Mouse (Mus musculus): ENCODE results near the gene Abcb9. TPM values are rescaled to one million over a fixed set of nuclear protein-coding genes. Genes with fewer than 3 reads are reported as not detected.

The Abcb9 gene
- polyA plus RNA-seq, 1 experiment from 2014 or later, result 4.0 TPM

- 0 out of 2 replicates have a peak, but pooled peaks have one; percentile 4 for TF ChIP-seq CTCF (IDR thresholded peaks at IDR 0.05; ENCODE audit: low read depth)
- Histone ChIP-seq H3K27me3 (replicated peaks; ENCODE audit: control insufficient read depth, insufficient read depth, low read length) (no peaks in the 10 kb centered on the region), H3K4me2 (replicated peaks; ENCODE audit: low read depth) (no peak overlapping the region), H3K9ac (ENCODE audit: low read depth, low read length) (no peak overlapping the region; the same call in 1 of the 2 replicates), H3K9me3 (ENCODE audit: control insufficient read depth) (no peaks in the 10 kb centered on the region), H3K27ac (ENCODE audit: low read depth, low read length) (no peak overlapping the region), H3K4me1 (replicated peaks; ENCODE audit: control insufficient read depth, insufficient read depth, low read length) (no peaks in the 10 kb centered on the region), H3K4me3 (ENCODE audit: low read depth, low read length) (no peak overlapping the region), H3K36me3 (ENCODE audit: control insufficient read depth, insufficient read depth) (no peaks in the 10 kb centered on the region)
- WGBS, result 90% methylated on average over 17 of the region's 17 CpGs
- ATAC-seq, result no peak
Observed at GRCm38 (mm10) chr5:124082941-124083688, 12.5 kb downstream of the Abcb9 start.

- Histone ChIP-seq H3K4me3 (ENCODE audit: low read depth, low read length) (no peak overlapping the region), H3K27ac (ENCODE audit: low read depth, low read length) (no peak overlapping the region), H3K27me3 (replicated peaks; ENCODE audit: control insufficient read depth, insufficient read depth, low read length) (no peaks in the 10 kb centered on the region), H3K4me2 (replicated peaks; ENCODE audit: low read depth) (no peak overlapping the region), H3K9me3 (ENCODE audit: control insufficient read depth) (no peaks in the 10 kb centered on the region), H3K4me1 (replicated peaks; ENCODE audit: control insufficient read depth, insufficient read depth, low read length) (no peaks in the 10 kb centered on the region), H3K36me3 (ENCODE audit: control insufficient read depth, insufficient read depth) (no peaks in the 10 kb centered on the region), H3K9ac (ENCODE audit: low read depth, low read length) (no peak overlapping the region)
- WGBS, result 75% methylated on average over 10 of the region's 10 CpGs
- peak; percentile 48 for TF ChIP-seq CTCF (IDR thresholded peaks at IDR 0.05; ENCODE audit: low read depth)
- ATAC-seq, result no peak
Observed at GRCm38 (mm10) chr5:124082447-124082846, 13.2 kb downstream of the Abcb9 start.

- Histone ChIP-seq H3K4me1 (replicated peaks; ENCODE audit: control insufficient read depth, insufficient read depth, low read length) (peaks cover 4% of the 10 kb centered on the region; the same call in 1 of the 2 replicates), H3K36me3 (ENCODE audit: control insufficient read depth, insufficient read depth) (no peaks in the 10 kb centered on the region), H3K9ac (ENCODE audit: low read depth, low read length) (no peak overlapping the region), H3K9me3 (ENCODE audit: control insufficient read depth) (no peaks in the 10 kb centered on the region), H3K27me3 (replicated peaks; ENCODE audit: control insufficient read depth, insufficient read depth, low read length) (no peaks in the 10 kb centered on the region), H3K4me3 (ENCODE audit: low read depth, low read length) (no peak overlapping the region), H3K4me2 (replicated peaks; ENCODE audit: low read depth) (no peak overlapping the region), H3K27ac (ENCODE audit: low read depth, low read length) (no peak overlapping the region)
- no peak for ATAC-seq
- 91% methylated on average over 17 of the region's 17 CpGs for WGBS
- TF ChIP-seq CTCF (IDR thresholded peaks at IDR 0.05; ENCODE audit: low read depth), result no peak
Observed at GRCm38 (mm10) chr5:124079880-124080279, 15.7 kb downstream of the Abcb9 start.

GRCm38 (mm10) chr5:124078794-124079416, 16.7 kb downstream of the Abcb9 start:
- Histone ChIP-seq H3K4me1 (replicated peaks; ENCODE audit: control insufficient read depth, insufficient read depth, low read length) (peaks cover 4% of the 10 kb centered on the region; the same call in 1 of the 2 replicates), H3K27me3 (replicated peaks; ENCODE audit: control insufficient read depth, insufficient read depth, low read length) (no peaks in the 10 kb centered on the region), H3K4me3 (ENCODE audit: low read depth, low read length) (no peak overlapping the region), H3K4me2 (replicated peaks; ENCODE audit: low read depth) (no peak overlapping the region), H3K9ac (ENCODE audit: low read depth, low read length) (no peak overlapping the region), H3K27ac (ENCODE audit: low read depth, low read length) (no peak overlapping the region), H3K9me3 (ENCODE audit: control insufficient read depth) (no peaks in the 10 kb centered on the region), H3K36me3 (ENCODE audit: control insufficient read depth, insufficient read depth) (no peaks in the 10 kb centered on the region)
- no peak for ATAC-seq
- 65% methylated on average over 9 of the region's 9 CpGs for WGBS
- no peak for TF ChIP-seq CTCF (IDR thresholded peaks at IDR 0.05; ENCODE audit: low read depth)

- no peaks in the 10 kb centered on the region for H3K9me3 ChIP-seq (ENCODE audit: control insufficient read depth)
- no peaks in the 10 kb centered on the region for H3K36me3 ChIP-seq (ENCODE audit: control insufficient read depth, insufficient read depth)
- no peaks in the 10 kb centered on the region for H3K27me3 ChIP-seq (replicated peaks; ENCODE audit: control insufficient read depth, insufficient read depth, low read length)
- 69% methylated on average over 6 of the region's 6 CpGs for WGBS
- no peak overlapping the region for H3K9ac ChIP-seq (ENCODE audit: low read depth, low read length)
- H3K27ac ChIP-seq (ENCODE audit: low read depth, low read length), result no peak overlapping the region
- TF ChIP-seq CTCF (IDR thresholded peaks at IDR 0.05; ENCODE audit: low read depth), result no peak
- peaks cover 4% of the 10 kb centered on the region; the same call in 1 of the 2 replicates for H3K4me1 ChIP-seq (replicated peaks; ENCODE audit: control insufficient read depth, insufficient read depth, low read length)
- no peak overlapping the region for H3K4me2 ChIP-seq (replicated peaks; ENCODE audit: low read depth)
- no peak overlapping the region for H3K4me3 ChIP-seq (ENCODE audit: low read depth, low read length)
- ATAC-seq, result no peak
Observed at GRCm38 (mm10) chr5:124077856-124078460, 17.6 kb downstream of the Abcb9 start.

GRCm38 (mm10) chr5:124077241-124077640, 18.4 kb downstream of the Abcb9 start:
- Histone ChIP-seq H3K4me3 (ENCODE audit: low read depth, low read length) (no peak overlapping the region), H3K36me3 (ENCODE audit: control insufficient read depth, insufficient read depth) (no peaks in the 10 kb centered on the region), H3K9me3 (ENCODE audit: control insufficient read depth) (no peaks in the 10 kb centered on the region), H3K27ac (ENCODE audit: low read depth, low read length) (peak overlapping the region; percentile 63; the same call in 1 of the 2 replicates), H3K4me2 (replicated peaks; ENCODE audit: low read depth) (no peak overlapping the region), H3K4me1 (replicated peaks; ENCODE audit: control insufficient read depth, insufficient read depth, low read length) (peaks cover 4% of the 10 kb centered on the region; the same call in 1 of the 2 replicates), H3K27me3 (replicated peaks; ENCODE audit: control insufficient read depth, insufficient read depth, low read length) (no peaks in the 10 kb centered on the region), H3K9ac (ENCODE audit: low read depth, low read length) (no peak overlapping the region)
- no peak for ATAC-seq
- TF ChIP-seq CTCF (IDR thresholded peaks at IDR 0.05; ENCODE audit: low read depth), result no peak
- 86% methylated on average over 13 of the region's 13 CpGs for WGBS

Measured in intestine, postnatal 0 days (tissue).